ENCODE assay signal across 7 mouse cellular contexts in genomic region chr2:117250001-117250510, GRCm38 (mm10). TPM values are rescaled to one million over a fixed set of nuclear protein-coding genes. Genes with fewer than 3 reads are reported as not detected.
A peak's percentile ranks its signal among the peaks of the same experiment; 100 is the strongest.
DNase-seq lines count a peak whose midpoint lies in the region; ATAC-seq and TF ChIP-seq lines count a peak whose summit lies in the region.

No protein-coding gene starts in this region.

- no peak for TF ChIP-seq EP300 in lung, postnatal 0 days (IDR thresholded peaks at IDR 0.05)

- H3K27ac ChIP-seq in lung, postnatal 0 days (ENCODE audit: low read length), result peak overlapping the region; percentile 86

- no peaks in the 10 kb centered on the region for H3K36me3 ChIP-seq in lung, postnatal 0 days (ENCODE audit: insufficient read depth, low read length)

- DNase-seq in lung, postnatal 0 days (ENCODE audit: low spot score), result no peak
- DNase-seq in lung, postnatal 4 days, result no peak
- DNase-seq in c-Kit-positive CD71-positive TER-119-positive erythroid progenitor cells, embryonic 14.5 days (ENCODE audit: low spot score), result peak; percentile 50
- peak; percentile 32 for DNase-seq in liver
- peak; percentile 31 for DNase-seq in spleen, postnatal 10 days (ENCODE audit: low spot score in 2 of 2)
- no peak for DNase-seq in thymus, adult 18-20 months

- H3K9me3 ChIP-seq in lung, postnatal 0 days (ENCODE audit: low read length), result no peaks in the 10 kb centered on the region

- H3K4me2 ChIP-seq in lung, postnatal 0 days (replicated peaks; ENCODE audit: low read depth, low read length), result peak overlapping the region; percentile 86

- peak; percentile 56 for ATAC-seq in lung, postnatal 0 days
- ATAC-seq in granulocyte monocyte progenitor cell, adult 5-6 weeks (replicated peaks; ENCODE audit: poor library complexity, severe bottlenecking), result peak; percentile 13; the same call in 1 of the 2 replicates

- 0 out of 2 replicates have a peak, but pooled peaks cover 4% of the 10 kb centered on the region for H3K4me1 ChIP-seq in lung, postnatal 0 days (ENCODE audit: insufficient read depth, low read depth, low read length)

- no peaks in the 10 kb centered on the region for H3K27me3 ChIP-seq in lung, postnatal 0 days (replicated peaks; ENCODE audit: insufficient read depth, low read length)

- WGBS in lung, postnatal 0 days, result under 1% methylated on average over 24 of the region's 24 CpGs

- peak overlapping the region; percentile 82 for H3K4me3 ChIP-seq in lung, postnatal 0 days (ENCODE audit: low read depth, low read length)

- H3K9ac ChIP-seq in lung, postnatal 0 days (replicated peaks; ENCODE audit: low read depth), result peak overlapping the region; percentile 95

- TF ChIP-seq CTCF in lung, postnatal 0 days (IDR thresholded peaks at IDR 0.05), result no peak

RNA-seq across cellular contexts. Expression of gene Fam98b, which starts 0.5 kb away (rescaled TPM):
- 6.6 and 7.3 TPM in 2 replicates for polyA plus RNA-seq in lung, postnatal 0 days (2015; fragmentation: Nextera tagmentation; extraction: Ambion mirVana)
- 40.9 and 43.6 TPM in 2 replicates for total RNA-seq in granulocyte monocyte progenitor cell, adult 5-6 weeks (2014; fragmentation: Nextera tagmentation)
- total RNA-seq in granulocyte monocyte progenitor cell, adult 5-6 weeks (2017), result 17.5 and 23.6 TPM in 2 replicates

Comparison
In these comparisons a context has a peak if more than half of its experiments do, and no peak if none do; other contexts are left out.
1. DNase-seq: peak in c-Kit-positive CD71-positive TER-119-positive erythroid progenitor cells, embryonic 14.5 days (single experiment), liver (single experiment) and spleen, postnatal 10 days (2 of 2); none in lung, postnatal 0 days (single experiment), lung, postnatal 4 days (0 of 2) and thymus, adult 18-20 months (0 of 2).